Mouse (Mus musculus): ENCODE results near the gene Vps45.

DNA sequence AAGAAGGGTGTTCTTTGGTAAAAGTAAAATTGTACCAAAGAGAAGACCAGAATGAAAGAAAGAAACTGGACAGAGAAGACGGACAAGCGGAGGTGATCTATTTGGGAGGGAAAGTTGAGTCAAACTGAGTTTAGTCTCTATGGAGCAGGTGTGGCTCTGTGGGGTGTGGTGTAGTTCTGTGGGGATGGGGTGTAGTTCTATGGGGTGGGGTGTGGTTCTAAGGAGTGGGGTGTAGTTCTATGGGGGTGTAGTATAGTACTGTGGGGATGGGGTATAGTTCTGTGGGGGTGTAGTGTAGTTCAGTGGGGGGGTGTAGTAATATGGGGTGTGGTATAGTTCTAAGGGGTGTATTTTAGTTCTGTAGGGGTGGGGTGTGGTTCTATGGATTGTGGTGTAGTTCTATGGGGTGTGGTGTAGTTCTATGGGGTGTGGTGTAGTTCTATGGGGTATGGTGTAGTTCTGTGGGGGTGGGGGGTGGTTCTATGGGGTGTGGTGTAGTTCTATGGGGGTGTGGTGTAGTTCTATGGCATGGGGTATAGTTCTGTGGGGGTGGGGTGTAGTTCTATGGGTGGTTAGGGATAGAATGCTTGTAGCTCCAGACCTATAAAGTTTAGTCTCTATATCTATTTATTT is 41.9 kb downstream of the Vps45 start:
- no peak for TF ChIP-seq CTCF (IDR thresholded peaks at IDR 0.05; ENCODE audit: low read depth, low read length)
- TF ChIP-seq GATA1 (IDR thresholded peaks at IDR 0.05; ENCODE audit: borderline replicate concordance, low read length), result no peak
